Mouse (Mus musculus) CH12.LX (cell line): ENCODE data around the gene Sgsm2.

Source experiments
- CHD1 ChIP-seq: IDR thresholded peaks from 2 replicates; pipeline ENCODE4 v1.6.1; 2012; ENCODE audit warnings: low read depth, low read length, improper control_type of control experiment, inconsistent platforms
- CHD2 ChIP-seq: IDR thresholded peaks from 2 replicates; pipeline ENCODE4 v1.6.1; 2011; ENCODE audit warnings: low read length, improper control_type of control experiment
- CTCF ChIP-seq, 2 experiments: IDR thresholded peaks in 1 of 2; conservative IDR thresholded peaks in 1 of 2; 2 replicates each; pipeline ENCODE4 v1.5.1; 2011 to 2012; ENCODE audit warnings: low read depth in 2 of 2, low read length in 2 of 2, improper control_type of control experiment in 1 of 2, inconsistent platforms in 1 of 2, mild to moderate bottlenecking in 1 of 2, moderate library complexity in 1 of 2
- ELF1 ChIP-seq: IDR thresholded peaks from 2 replicates; pipeline ENCODE4 v1.6.1; 2014; ENCODE audit warnings: low read depth, mild to moderate bottlenecking, inconsistent platforms, low read length, improper control_type of control experiment
- EP300 ChIP-seq: IDR thresholded peaks from 2 replicates; pipeline ENCODE4 v1.6.1; 2011; ENCODE audit warnings: low read length, improper control_type of control experiment
- HCFC1 ChIP-seq: IDR thresholded peaks from 2 replicates; pipeline ENCODE4 v1.6.1; 2012; ENCODE audit warnings: low read depth, mild to moderate bottlenecking, inconsistent platforms, low read length, improper control_type of control experiment
- MAFK ChIP-seq: IDR thresholded peaks from 2 replicates; pipeline ENCODE4 v1.6.1; 2011; ENCODE audit warnings: low read length, improper control_type of control experiment; ENCODE audit not compliant: insufficient replicate concordance
- NELFE ChIP-seq: IDR thresholded peaks from 2 replicates; pipeline ENCODE4 v1.6.1; 2011; ENCODE audit warnings: low read depth, low read length, improper control_type of control experiment

- no peak for TF ChIP-seq EP300
- no peak for TF ChIP-seq ELF1
- no peak for TF ChIP-seq NELFE
- no peak for TF ChIP-seq CTCF (conservative IDR thresholded peaks at IDR 0.05 in 1 of 2, IDR thresholded peaks at IDR 0.05 in 1 of 2; ENCODE audit: low read depth in 2 of 2, low read length in 2 of 2)
- TF ChIP-seq CHD2, result no peak
- TF ChIP-seq MAFK, result no peak
- TF ChIP-seq HCFC1, result no peak
- TF ChIP-seq CHD1, result no peak
These were observed 31.6 kb downstream of the Sgsm2 start for GRCm38 (mm10) chr11:74865252-74865651.
